Mouse (Mus musculus): ENCODE data around the gene Pcdh18.

DNA sequence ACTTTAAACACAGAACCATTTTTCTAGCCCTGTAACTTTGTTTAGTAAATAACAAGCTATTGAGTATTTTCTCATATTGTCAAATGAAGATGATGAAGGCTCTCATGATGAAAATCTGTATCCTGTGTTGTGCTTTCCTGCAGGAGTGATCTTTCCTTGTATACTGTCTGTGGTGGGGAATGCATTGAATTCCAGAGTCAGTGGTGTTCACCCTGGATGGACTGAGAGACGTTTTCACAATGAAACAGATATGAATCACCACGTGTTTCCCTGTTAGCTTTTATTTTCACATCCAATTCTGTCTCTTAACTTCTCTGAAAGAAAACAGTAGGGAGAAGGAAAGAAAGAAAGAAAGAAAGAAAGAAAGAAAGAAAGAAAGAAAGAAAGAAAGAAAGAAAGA lies 49.7 kb upstream of the Pcdh18 start:
- TF ChIP-seq CTCF (IDR thresholded peaks at IDR 0.05; ENCODE audit: insufficient read depth, low read length): no peak
- TF ChIP-seq POLR2A (IDR thresholded peaks at IDR 0.05; ENCODE audit: borderline replicate concordance, extremely low read depth, low read depth, low read length): no peak

Measured in lung, adult 2 months (tissue).